Mouse (Mus musculus): ENCODE measurements at regions not wholly inside any gene's neighbourhood (a gene's known extent, or its start where the extent isn't known, plus 50 kb on each side); places are given as distances from the start of the nearest gene placed in this dataset.

DNA sequence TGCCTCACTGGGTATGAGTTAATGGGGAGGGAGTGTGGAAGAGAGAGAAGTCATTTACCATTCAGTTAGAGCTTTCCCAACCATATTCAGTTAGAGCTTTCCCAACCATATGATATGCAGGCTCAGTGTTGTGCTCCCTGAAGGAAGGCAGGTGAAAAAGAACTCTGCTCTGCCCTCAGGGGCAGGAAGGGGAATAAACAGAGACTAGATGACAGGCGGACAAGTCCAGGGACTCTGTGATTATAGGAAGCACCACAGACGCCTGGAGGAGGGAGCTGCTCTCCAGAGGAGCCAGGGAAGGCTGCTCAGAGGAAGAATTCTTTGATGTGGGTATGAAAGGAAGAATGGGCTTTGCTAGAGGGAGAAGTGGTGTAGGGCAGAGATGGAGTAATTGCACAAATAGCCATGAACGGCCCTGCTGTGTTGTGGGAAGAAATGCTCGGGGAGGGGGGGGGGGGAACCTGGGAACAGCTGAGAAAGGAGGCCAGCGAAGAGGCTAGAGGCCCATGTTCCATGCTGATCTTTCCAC lies 220.3 kb upstream of the Camk1g start:
- no peak for TF ChIP-seq CTCF (IDR thresholded peaks at IDR 0.05; ENCODE audit: low read depth, low read length)
- no peak for TF ChIP-seq POLR2A (IDR thresholded peaks at IDR 0.05; ENCODE audit: borderline replicate concordance, low read depth, low read length)
